Mouse (Mus musculus): Measurements from ENCODE around the gene Rapgef2. TPM values are rescaled to one million over a fixed set of nuclear protein-coding genes. Genes with fewer than 3 reads are reported as not detected.

Rapgef2 gene
- total RNA-seq, 2 experiments from 2014 or later: 5.4 to 11.2 TPM

Other genes with a start within 250 kb of the Rapgef2 start
- gene Gm17359, start 50.1 kb upstream of the Rapgef2 start, total RNA-seq (2014; fragmentation: Nextera tagmentation): not detected in 2 replicates
- gene Gm17359, start 50.1 kb upstream of the Rapgef2 start, total RNA-seq (2017): not detected in 2 replicates